Mouse (Mus musculus): ENCODE measurements at regions not wholly inside any gene's neighbourhood (a gene's known extent, or its start where the extent isn't known, plus 50 kb on each side); places are given as distances from the start of the nearest gene placed in this dataset.

DNA sequence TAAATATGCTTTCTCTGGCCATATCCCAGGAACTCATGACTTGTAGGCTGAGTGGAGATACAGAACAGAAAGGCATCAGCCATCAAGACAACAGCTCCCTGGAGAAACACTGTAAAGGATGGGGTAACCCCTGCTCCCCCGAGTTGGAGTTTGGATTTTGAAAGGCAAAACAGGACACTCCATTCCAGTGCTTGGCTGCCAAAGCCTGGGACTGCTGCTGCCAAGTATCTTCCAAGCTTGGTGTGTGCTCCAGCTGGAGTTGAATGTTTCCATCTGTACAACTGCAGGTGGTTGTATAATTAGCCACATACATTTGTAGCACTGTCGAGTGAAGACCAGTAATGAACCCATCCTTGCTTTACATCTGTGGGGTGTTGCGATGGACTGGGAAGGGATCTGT is 62.1 kb downstream of the 4933412E24Rik start:
- Histone ChIP-seq H3K9me3 (replicated peaks; ENCODE audit: control insufficient read depth, insufficient read depth, low read length, poor library complexity, severe bottlenecking) (no peaks in the 10 kb centered on the region), H3K4me3 (ENCODE audit: low read depth, low read length) (no peak overlapping the region), H3K27me3 (ENCODE audit: control insufficient read depth, insufficient read depth, low read length, poor library complexity, severe bottlenecking) (no peaks in the 10 kb centered on the region; the same call in 1 of the 2 replicates), H3K4me1 (ENCODE audit: control insufficient read depth, insufficient read depth, low read length) (no peaks in the 10 kb centered on the region), H3K36me3 (ENCODE audit: control insufficient read depth, insufficient read depth, low read length, poor library complexity, severe bottlenecking) (no peaks in the 10 kb centered on the region), H3K27ac (ENCODE audit: insufficient read depth, low read length) (no peak overlapping the region), H3K9ac (ENCODE audit: low read depth, poor library complexity, severe bottlenecking) (no peak overlapping the region)
- no peak for TF ChIP-seq POLR2A (IDR thresholded peaks at IDR 0.05; ENCODE audit: insufficient read depth, low read length)
- no peak for TF ChIP-seq CTCF (IDR thresholded peaks at IDR 0.05; ENCODE audit: low read depth, low read length)

DNA sequence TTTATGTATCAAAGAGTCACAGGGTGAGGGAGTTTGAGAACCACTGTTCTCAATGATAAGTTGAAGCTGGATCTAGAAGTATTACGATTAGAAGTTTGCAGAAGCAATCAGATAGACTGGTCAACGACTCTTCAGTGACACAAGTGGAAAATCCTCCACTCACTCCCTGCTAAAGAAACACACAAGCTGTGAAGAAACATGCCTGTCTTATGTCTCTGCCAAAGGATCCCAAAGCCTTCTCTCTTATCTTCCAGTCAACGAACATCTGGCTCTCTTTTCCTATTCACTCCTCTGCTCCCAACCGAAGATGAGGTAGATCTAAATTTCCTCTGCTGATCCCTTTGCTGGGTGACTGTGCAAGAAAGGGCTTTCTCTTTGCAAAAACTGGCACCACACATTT is 62.6 kb downstream of the 4933412E24Rik start:
- no peaks in the 10 kb centered on the region; the same call in 1 of the 2 replicates for H3K27me3 ChIP-seq (ENCODE audit: control insufficient read depth, insufficient read depth, low read length, poor library complexity, severe bottlenecking)

DNA sequence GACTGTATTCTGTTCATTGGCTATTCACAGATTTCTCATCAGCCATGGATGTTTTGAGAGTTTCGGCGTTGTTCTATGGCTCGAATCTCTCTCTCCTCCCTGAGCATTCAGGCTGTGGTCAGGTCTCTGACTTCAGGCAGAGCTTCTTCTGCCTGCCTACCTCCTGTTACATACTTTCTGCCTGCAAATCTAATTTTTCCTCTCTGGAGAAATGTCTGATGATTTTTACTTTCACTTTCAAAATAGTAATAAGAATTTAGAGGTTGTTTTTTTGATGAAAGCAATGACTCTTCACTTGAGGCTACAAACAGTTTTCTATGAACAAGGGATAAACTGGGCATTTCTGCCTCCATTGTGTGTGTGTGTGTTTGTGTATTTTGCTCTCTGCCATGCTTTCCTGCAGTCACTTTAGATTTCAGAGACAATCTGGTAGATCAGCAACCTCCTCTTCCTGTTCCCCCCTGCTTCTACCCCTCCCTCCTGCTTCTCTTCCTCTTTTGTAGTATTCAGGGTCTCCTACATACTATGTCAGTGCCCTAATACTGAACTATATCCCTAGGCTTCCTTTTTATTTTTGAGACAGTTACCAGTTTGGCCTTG is 65.7 kb downstream of the 4933412E24Rik start:
- no peaks in the 10 kb centered on the region for H3K36me3 ChIP-seq (ENCODE audit: control insufficient read depth, insufficient read depth, low read length, poor library complexity, severe bottlenecking)
- H3K4me3 ChIP-seq (ENCODE audit: low read depth, low read length), result no peak overlapping the region
- H3K27me3 ChIP-seq (ENCODE audit: control insufficient read depth, insufficient read depth, low read length, poor library complexity, severe bottlenecking), result no peaks in the 10 kb centered on the region; the same call in 1 of the 2 replicates
- TF ChIP-seq EP300 (IDR thresholded peaks at IDR 0.05; ENCODE audit: insufficient read depth, low read depth, low read length) (no peak), CTCF (IDR thresholded peaks at IDR 0.05; ENCODE audit: low read depth, low read length) (no peak), POLR2A (IDR thresholded peaks at IDR 0.05; ENCODE audit: insufficient read depth, low read length) (no peak)
- no peak overlapping the region for H3K27ac ChIP-seq (ENCODE audit: insufficient read depth, low read length)
- H3K4me1 ChIP-seq (ENCODE audit: control insufficient read depth, insufficient read depth, low read length), result no peaks in the 10 kb centered on the region
- no peak overlapping the region for H3K9ac ChIP-seq (ENCODE audit: low read depth, poor library complexity, severe bottlenecking)
- no peaks in the 10 kb centered on the region for H3K9me3 ChIP-seq (replicated peaks; ENCODE audit: control insufficient read depth, insufficient read depth, low read length, poor library complexity, severe bottlenecking)

More for the DNA sequence above, 62.6 kb downstream of the 4933412E24Rik start:
- H3K27ac ChIP-seq (ENCODE audit: insufficient read depth, low read length), result no peak overlapping the region
- H3K4me1 ChIP-seq (ENCODE audit: control insufficient read depth, insufficient read depth, low read length), result no peaks in the 10 kb centered on the region
- H3K9me3 ChIP-seq (replicated peaks; ENCODE audit: control insufficient read depth, insufficient read depth, low read length, poor library complexity, severe bottlenecking), result no peaks in the 10 kb centered on the region
- no peak overlapping the region for H3K4me3 ChIP-seq (ENCODE audit: low read depth, low read length)
- H3K36me3 ChIP-seq (ENCODE audit: control insufficient read depth, insufficient read depth, low read length, poor library complexity, severe bottlenecking), result no peaks in the 10 kb centered on the region
- TF ChIP-seq CTCF (IDR thresholded peaks at IDR 0.05; ENCODE audit: low read depth, low read length), result no peak
- TF ChIP-seq POLR2A (IDR thresholded peaks at IDR 0.05; ENCODE audit: insufficient read depth, low read length), result no peak
- no peak for TF ChIP-seq EP300 (IDR thresholded peaks at IDR 0.05; ENCODE audit: insufficient read depth, low read depth, low read length)
- H3K9ac ChIP-seq (ENCODE audit: low read depth, poor library complexity, severe bottlenecking), result no peak overlapping the region

DNA sequence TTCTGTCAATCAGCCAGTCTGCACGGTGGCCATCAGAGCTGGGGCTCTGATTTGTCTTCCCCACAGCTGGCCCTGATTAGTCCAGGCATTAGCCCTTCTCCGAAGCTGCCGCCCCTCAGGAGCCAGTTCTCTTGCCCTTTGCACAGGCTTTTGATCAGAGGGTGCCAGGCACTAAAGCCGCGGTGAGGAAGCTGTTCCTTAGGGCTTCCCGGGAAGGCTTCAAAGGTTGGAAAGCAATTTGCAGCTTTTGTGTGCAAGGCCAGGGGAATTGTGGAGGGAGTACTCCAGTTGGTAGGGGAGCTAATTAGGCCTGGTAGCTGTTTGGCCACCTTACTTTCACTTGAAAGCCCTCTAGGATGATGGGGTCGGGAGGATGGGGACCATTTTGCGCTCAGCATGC is 71.2 kb downstream of the 4933412E24Rik start:
- Histone ChIP-seq H3K27ac (ENCODE audit: insufficient read depth, low read length) (no peak overlapping the region), H3K4me3 (ENCODE audit: low read depth, low read length) (no peak overlapping the region), H3K27me3 (ENCODE audit: control insufficient read depth, insufficient read depth, low read length, poor library complexity, severe bottlenecking) (no peaks in the 10 kb centered on the region), H3K9me3 (replicated peaks; ENCODE audit: control insufficient read depth, insufficient read depth, low read length, poor library complexity, severe bottlenecking) (0 out of 2 replicates have a peak, but pooled peaks cover 2% of the 10 kb centered on the region), H3K36me3 (ENCODE audit: control insufficient read depth, insufficient read depth, low read length, poor library complexity, severe bottlenecking) (no peaks in the 10 kb centered on the region), H3K4me1 (ENCODE audit: control insufficient read depth, insufficient read depth, low read length) (no peaks in the 10 kb centered on the region), H3K9ac (ENCODE audit: low read depth, poor library complexity, severe bottlenecking) (no peak overlapping the region)
- TF ChIP-seq CTCF (IDR thresholded peaks at IDR 0.05; ENCODE audit: low read depth, low read length), result no peak

DNA sequence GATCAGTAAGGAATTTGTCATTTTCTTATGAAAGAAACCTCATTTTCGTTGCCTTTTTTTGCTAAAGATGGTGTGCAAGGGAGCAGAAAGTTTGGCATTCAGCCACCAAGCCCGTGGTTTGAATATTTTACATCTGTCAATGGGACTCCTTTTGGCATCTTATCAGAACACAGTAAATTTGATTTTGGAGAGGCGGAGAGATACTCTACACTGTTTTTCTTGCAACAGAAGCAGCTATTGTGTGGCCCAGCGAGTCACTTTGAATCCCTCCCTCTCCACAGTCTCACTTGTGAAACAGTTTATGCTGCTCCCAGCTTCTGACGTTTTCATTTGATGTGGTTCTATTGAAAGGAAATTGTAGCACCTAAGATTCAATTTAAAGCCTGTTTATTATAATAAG is 79.9 kb downstream of the 4933412E24Rik start:
- Histone ChIP-seq H3K27me3 (ENCODE audit: control insufficient read depth, insufficient read depth, low read length, poor library complexity, severe bottlenecking) (no peaks in the 10 kb centered on the region), H3K36me3 (ENCODE audit: control insufficient read depth, insufficient read depth, low read length, poor library complexity, severe bottlenecking) (no peaks in the 10 kb centered on the region), H3K4me1 (ENCODE audit: control insufficient read depth, insufficient read depth, low read length) (no peaks in the 10 kb centered on the region), H3K27ac (ENCODE audit: insufficient read depth, low read length) (no peak overlapping the region), H3K4me3 (ENCODE audit: low read depth, low read length) (no peak overlapping the region), H3K9me3 (replicated peaks; ENCODE audit: control insufficient read depth, insufficient read depth, low read length, poor library complexity, severe bottlenecking) (0 out of 2 replicates have a peak, but pooled peaks cover 4% of the 10 kb centered on the region), H3K9ac (ENCODE audit: low read depth, poor library complexity, severe bottlenecking) (no peak overlapping the region)
- no peak for TF ChIP-seq CTCF (IDR thresholded peaks at IDR 0.05; ENCODE audit: low read depth, low read length)
- TF ChIP-seq EP300 (IDR thresholded peaks at IDR 0.05; ENCODE audit: insufficient read depth, low read depth, low read length), result no peak
- TF ChIP-seq POLR2A (IDR thresholded peaks at IDR 0.05; ENCODE audit: insufficient read depth, low read length), result no peak

DNA sequence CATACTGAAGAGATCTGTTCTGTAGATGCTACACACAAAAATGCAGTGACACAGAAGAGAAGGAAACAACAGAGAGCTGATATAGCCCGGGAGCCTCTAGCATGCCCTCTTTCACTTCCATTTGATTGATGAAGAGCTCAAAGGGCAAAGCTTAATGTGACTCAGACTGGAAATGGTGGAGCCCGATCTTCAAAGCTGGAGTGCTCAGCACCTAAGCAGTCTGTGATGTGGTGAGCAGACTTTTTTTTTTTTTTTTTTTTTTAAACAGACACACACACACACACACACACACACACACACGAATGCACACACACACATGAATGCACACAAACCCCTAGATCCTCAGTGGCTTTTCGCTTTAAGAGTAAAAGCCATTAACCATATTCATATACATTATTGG is 102.6 kb downstream of the 4933412E24Rik start:
- H3K36me3 ChIP-seq (ENCODE audit: control insufficient read depth, insufficient read depth, low read length, poor library complexity, severe bottlenecking), result no peaks in the 10 kb centered on the region
- H3K4me1 ChIP-seq (ENCODE audit: control insufficient read depth, insufficient read depth, low read length), result no peaks in the 10 kb centered on the region
- TF ChIP-seq POLR2A (IDR thresholded peaks at IDR 0.05; ENCODE audit: insufficient read depth, low read length) (no peak), EP300 (IDR thresholded peaks at IDR 0.05; ENCODE audit: insufficient read depth, low read depth, low read length) (no peak)
- no peaks in the 10 kb centered on the region for H3K9me3 ChIP-seq (replicated peaks; ENCODE audit: control insufficient read depth, insufficient read depth, low read length, poor library complexity, severe bottlenecking)
- no peak overlapping the region for H3K9ac ChIP-seq (ENCODE audit: low read depth, poor library complexity, severe bottlenecking)
- no peak overlapping the region for H3K27ac ChIP-seq (ENCODE audit: insufficient read depth, low read length)
- H3K27me3 ChIP-seq (ENCODE audit: control insufficient read depth, insufficient read depth, low read length, poor library complexity, severe bottlenecking), result no peaks in the 10 kb centered on the region
- no peak overlapping the region for H3K4me3 ChIP-seq (ENCODE audit: low read depth, low read length)

Measured in ES-Bruce4 (cell line).